Mouse (Mus musculus) neural tube, embryonic 11.5 days (tissue): ENCODE measurements at regions not wholly inside any gene's neighbourhood (a gene's known extent, or its start where the extent isn't known, plus 50 kb on each side); places are given as distances from the start of the nearest gene placed in this dataset.
"Not testable (repeated sequence)": the region's sequence is repeated elsewhere in the genome, so short reads cannot be mapped to it uniquely, and the experiment has no call there.

Source experiments
- ATAC-seq: fragments of 200-750 bp; cut with Nextera tagmentation; 2 replicates; pipeline ENCODE4 v1.8.0; 2017; ENCODE audit warnings: moderate number of reproducible peaks, mild to moderate bottlenecking, moderate TSS enrichment, moderate library complexity; ENCODE audit not compliant: insufficient read depth, low FRiP score, low TSS enrichment
- DNase-seq: peaks from one replicate; pipeline ENCODE4 v3.0.0-alpha.2; 2015; ENCODE audit warnings: low spot score
- H3K27ac ChIP-seq: fragments of 300-500 bp; sonication (generic); 2 replicates; pipeline ENCODE4 v1.5.1; 2014; ENCODE audit warnings: low read depth, mild to moderate bottlenecking, low read length
- H3K27me3 ChIP-seq: fragments of 300-500 bp; sonication (generic); 2 replicates; pipeline ENCODE4 v1.6.1; 2014; ENCODE audit warnings: mild to moderate bottlenecking, low read length, mixed read lengths; ENCODE audit not compliant: control insufficient read depth, insufficient read depth
- H3K36me3 ChIP-seq: fragments of 300-500 bp; sonication (generic); 2 replicates; pipeline ENCODE4 v1.6.1; 2014; ENCODE audit warnings: mild to moderate bottlenecking, low read length, moderate library complexity, mixed read lengths; ENCODE audit not compliant: control insufficient read depth, insufficient read depth
- H3K4me1 ChIP-seq: fragments of 300-500 bp; sonication (generic); 2 replicates; pipeline ENCODE4 v1.6.1; 2014; ENCODE audit warnings: low read length, mixed read lengths; ENCODE audit not compliant: control insufficient read depth, insufficient read depth
- H3K4me2 ChIP-seq: fragments of 300-500 bp; sonication (generic); 2 replicates; pipeline ENCODE4 v1.6.1; 2014; ENCODE audit warnings: low read depth, mild to moderate bottlenecking, moderate library complexity
- H3K4me3 ChIP-seq: fragments of 300-500 bp; sonication (generic); 2 replicates; pipeline ENCODE4 v1.5.1; 2014; ENCODE audit warnings: low read depth, low read length
- H3K9ac ChIP-seq: fragments of 300-500 bp; sonication (generic); 2 replicates; pipeline ENCODE4 v1.6.1; 2014; ENCODE audit warnings: mild to moderate bottlenecking, low read length
- H3K9me3 ChIP-seq: fragments of 300-500 bp; sonication (generic); 2 replicates; pipeline ENCODE4 v1.6.1; 2016; ENCODE audit warnings: low read length; ENCODE audit not compliant: control insufficient read depth
- WGBS: fragments of 180-500 bp; shearing (Covaris S2); extraction: QIAGEN DNeasy Blood & Tissue Kit; methylation state at CpG from one replicate; pipeline ENCODE4 v1.1.7; 2014; 5-methylcytosine and 5-hydroxymethylcytosine counted together

DNA sequence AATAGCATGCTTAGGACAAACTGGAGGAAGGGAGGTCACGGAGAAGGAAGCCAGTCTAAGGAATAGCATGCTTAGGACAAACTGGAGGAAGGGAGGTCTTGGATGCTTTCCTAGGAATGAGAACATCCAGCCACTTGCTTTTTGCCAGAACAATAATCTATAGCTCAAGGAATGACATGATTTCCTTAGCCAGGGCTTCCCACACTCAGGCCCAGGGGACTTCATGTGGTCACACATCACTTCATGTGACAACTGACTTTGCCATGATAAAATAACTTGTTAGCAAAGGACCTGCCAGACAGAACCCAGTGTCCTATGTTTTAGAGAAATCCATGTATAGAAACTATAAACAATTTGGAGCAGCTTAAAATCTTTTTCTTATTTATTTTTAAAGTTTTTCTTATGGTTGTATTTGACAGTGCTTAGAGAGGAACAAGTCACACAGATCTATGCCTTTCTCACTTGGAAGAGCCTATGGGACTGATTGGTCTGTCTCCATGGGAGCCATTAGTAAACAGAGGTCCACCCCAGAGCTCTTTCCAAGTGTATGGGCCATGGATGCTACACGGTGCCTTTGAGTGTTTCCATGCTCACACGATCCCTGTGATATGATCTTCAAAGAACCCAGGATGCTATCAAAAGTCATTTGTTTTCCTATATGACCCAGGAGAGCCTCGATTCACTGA is 153.3 kb upstream of the Unc93a2 start:
- H3K36me3 ChIP-seq: no peaks in the 10 kb centered on the region
- ATAC-seq (no peak), DNase-seq (no peak)
- H3K4me1 ChIP-seq: no peaks in the 10 kb centered on the region
- H3K4me3 ChIP-seq: no peak overlapping the region
- no peak overlapping the region for H3K9ac ChIP-seq
- no peak overlapping the region for H3K27ac ChIP-seq
- no peaks in the 10 kb centered on the region for H3K9me3 ChIP-seq
- H3K27me3 ChIP-seq: no peaks in the 10 kb centered on the region
- 78% methylated on average over 4 of the region's 4 CpGs for WGBS
- H3K4me2 ChIP-seq: no peak overlapping the region

DNA sequence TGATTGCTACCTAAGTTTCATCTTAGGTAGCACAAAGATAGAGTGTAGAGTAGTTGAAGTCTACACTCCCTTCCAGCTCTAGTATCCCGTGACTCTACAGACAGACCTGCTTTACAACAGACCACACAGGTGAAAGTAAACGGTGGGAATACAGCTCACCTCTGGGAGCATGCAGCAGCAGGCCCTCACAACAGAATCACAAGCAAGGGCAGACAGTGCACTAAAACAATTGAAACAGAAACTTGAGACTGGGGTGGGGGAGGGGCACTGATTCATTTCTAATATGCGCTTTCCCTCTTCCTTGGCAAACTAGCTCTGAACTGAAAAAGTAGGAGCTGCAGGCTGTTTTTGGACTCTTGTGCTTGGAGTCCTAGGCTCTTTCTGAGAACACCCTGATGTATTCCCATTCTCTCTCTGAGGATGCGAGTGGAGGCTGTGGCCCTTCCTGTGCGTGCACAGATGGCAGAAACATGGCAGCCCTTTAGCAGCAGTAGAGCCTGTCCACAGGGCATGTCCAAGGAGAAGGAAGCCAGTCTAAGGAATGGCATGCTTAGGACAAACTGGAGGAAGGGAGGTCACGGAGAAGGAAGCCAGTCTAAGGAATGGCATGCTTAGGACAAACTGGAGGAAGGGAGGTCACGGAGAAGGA is 152.5 kb upstream of the Unc93a2 start:
- WGBS: 73% methylated on average over 7 of the region's 7 CpGs
- no peak for DNase-seq

DNA sequence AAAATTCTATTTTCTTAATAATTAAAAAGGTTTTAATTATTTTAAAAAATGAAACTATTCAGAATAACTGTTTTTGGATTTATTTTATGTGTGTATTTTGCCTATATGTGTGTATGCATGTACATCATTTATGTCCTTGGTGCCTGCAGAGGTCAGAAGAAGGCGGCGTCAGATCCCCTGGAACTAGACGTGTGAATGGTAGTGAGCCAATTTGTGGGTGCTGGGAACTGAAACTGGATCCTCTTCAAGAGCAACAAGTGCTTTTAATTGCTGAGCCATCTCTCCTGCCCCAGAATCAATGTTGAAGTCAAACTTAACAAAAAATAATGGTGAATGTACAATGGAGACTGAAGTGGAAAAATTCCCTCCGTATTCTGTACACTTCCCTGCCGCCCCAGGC is 151.9 kb upstream of the Unc93a2 start:
- Histone ChIP-seq H3K4me2 (no peak overlapping the region), H3K4me3 (no peak overlapping the region), H3K27ac (no peak overlapping the region), H3K9me3 (no peaks in the 10 kb centered on the region), H3K27me3 (no peaks in the 10 kb centered on the region), H3K36me3 (no peaks in the 10 kb centered on the region), H3K9ac (no peak overlapping the region), H3K4me1 (no peaks in the 10 kb centered on the region)
- DNase-seq (no peak), ATAC-seq (no peak)
- 87% methylated on average over 5 of the region's 5 CpGs for WGBS

More for the DNA sequence above, 152.5 kb upstream of the Unc93a2 start:
- H3K27me3 ChIP-seq: no peaks in the 10 kb centered on the region
- no peak overlapping the region for H3K4me2 ChIP-seq
- no peaks in the 10 kb centered on the region for H3K36me3 ChIP-seq
- H3K4me3 ChIP-seq: no peak overlapping the region
- H3K9ac ChIP-seq: no peak overlapping the region
- no peak for ATAC-seq
- no peaks in the 10 kb centered on the region for H3K4me1 ChIP-seq
- no peak overlapping the region for H3K27ac ChIP-seq
- no peaks in the 10 kb centered on the region for H3K9me3 ChIP-seq

DNA sequence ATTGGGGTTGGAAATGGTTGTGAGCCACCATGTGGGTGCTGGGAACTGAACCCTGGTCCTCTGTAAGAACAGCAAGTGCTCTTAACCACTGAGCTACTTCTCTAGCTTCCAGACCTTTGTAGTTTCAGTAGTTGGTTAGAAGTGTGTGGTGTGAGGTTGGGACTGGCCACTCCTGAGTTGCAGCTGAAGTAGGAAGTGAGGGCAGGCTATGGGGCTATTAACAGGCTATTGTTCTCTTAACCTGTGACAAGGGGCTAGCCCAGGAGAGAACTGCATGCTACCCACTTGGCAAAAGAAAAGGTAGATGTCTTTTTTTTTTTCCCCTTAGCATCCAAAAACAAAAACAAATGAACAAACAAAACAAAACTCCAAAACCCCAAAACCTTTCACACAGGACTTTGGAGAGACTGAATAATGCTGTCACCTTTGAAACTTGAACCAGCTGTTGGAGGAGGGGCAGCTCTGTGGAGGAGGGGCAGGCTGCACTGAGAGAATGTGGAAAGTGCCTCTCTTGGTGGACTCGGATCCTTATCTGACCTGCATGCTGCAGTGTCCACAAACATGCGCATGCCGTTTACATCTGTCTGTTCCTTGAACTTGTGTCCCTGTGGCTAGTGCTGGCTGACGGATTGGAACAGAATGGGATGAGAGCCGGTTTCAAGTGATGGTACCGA is 149.3 kb upstream of the Unc93a2 start:
- H3K27ac ChIP-seq: no peak overlapping the region
- DNase-seq (no peak), ATAC-seq (no peak)
- no peaks in the 10 kb centered on the region for H3K9me3 ChIP-seq
- H3K4me3 ChIP-seq: no peak overlapping the region
- no peak overlapping the region for H3K4me2 ChIP-seq
- H3K36me3 ChIP-seq: no peaks in the 10 kb centered on the region
- no peaks in the 10 kb centered on the region for H3K4me1 ChIP-seq
- 89% methylated on average over 6 of the region's 6 CpGs for WGBS
- no peak overlapping the region for H3K9ac ChIP-seq
- H3K27me3 ChIP-seq: no peaks in the 10 kb centered on the region

DNA sequence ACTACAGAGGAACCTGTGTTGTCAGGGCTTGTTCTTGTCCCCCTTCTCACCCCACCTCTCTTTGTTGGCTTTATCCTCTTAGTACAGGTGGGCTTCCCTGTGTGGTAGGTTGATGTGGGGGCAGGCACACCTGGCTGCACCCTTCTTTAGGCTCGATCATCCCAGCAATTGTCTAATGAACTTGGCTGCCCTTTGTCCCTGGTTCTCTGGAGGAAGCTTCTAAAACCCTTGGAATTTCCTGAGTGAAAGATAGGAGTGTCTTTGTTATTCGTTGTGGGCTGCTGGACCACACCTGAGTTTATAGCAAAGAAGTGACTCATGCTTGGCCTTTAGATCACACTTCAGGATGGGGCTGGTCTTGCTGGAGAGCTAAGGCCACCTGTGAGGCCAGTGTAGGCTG is 148.3 kb upstream of the Unc93a2 start:
- WGBS: 86% methylated on average over 2 of the region's 2 CpGs
- Histone ChIP-seq H3K4me3 (no peak overlapping the region), H3K27me3 (no peaks in the 10 kb centered on the region), H3K27ac (no peak overlapping the region), H3K9me3 (no peaks in the 10 kb centered on the region), H3K36me3 (no peaks in the 10 kb centered on the region), H3K9ac (no peak overlapping the region), H3K4me2 (no peak overlapping the region), H3K4me1 (no peaks in the 10 kb centered on the region)
- ATAC-seq (no peak), DNase-seq (no peak)

DNA sequence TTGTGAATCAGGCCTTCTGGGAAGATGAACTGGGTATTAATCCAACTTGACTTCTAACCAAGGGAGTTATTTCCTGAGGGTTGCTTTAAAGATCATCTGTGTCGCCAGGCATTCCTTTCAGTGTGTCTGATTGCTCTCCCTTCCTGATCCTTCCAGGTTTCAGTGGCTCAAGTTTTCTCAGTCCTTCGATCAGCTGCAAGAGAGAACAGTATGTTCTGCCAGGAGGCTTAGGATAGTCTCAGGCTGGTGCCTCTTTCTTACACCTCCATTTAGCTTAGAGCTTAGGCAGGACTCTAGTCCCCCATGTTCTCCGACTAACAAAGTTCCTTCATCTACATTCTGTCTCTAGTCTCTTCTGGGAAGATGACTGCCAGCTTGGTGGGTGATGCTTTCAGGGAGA is 147.4 kb upstream of the Unc93a2 start:
- DNase-seq (no peak), ATAC-seq (no peak)
- 80% methylated on average over 3 of the region's 3 CpGs for WGBS
- Histone ChIP-seq H3K4me1 (no peaks in the 10 kb centered on the region), H3K4me2 (no peak overlapping the region), H3K27me3 (no peaks in the 10 kb centered on the region), H3K4me3 (no peak overlapping the region), H3K9ac (no peak overlapping the region), H3K9me3 (no peaks in the 10 kb centered on the region), H3K36me3 (no peaks in the 10 kb centered on the region), H3K27ac (no peak overlapping the region)

DNA sequence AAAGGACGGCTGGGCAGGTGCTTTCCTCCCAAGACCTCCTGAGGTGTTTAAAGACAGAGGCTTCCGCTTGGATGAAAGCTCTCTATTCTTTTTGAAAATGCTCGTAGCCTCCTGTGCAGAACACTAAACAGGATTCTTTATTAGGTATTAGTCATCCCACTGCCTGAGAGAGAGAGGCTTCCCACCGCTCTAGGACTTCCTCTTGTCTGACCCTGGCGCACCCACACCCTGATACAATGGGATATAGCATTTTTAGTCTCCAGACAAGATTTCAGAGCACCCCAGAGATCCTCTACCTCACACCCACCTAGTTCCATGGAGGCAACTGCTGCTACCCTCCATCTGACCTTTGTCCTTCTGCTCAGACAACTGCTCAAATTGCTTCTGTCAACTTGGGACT is 144.0 kb upstream of the Unc93a2 start:
- DNase-seq: no peak

DNA sequence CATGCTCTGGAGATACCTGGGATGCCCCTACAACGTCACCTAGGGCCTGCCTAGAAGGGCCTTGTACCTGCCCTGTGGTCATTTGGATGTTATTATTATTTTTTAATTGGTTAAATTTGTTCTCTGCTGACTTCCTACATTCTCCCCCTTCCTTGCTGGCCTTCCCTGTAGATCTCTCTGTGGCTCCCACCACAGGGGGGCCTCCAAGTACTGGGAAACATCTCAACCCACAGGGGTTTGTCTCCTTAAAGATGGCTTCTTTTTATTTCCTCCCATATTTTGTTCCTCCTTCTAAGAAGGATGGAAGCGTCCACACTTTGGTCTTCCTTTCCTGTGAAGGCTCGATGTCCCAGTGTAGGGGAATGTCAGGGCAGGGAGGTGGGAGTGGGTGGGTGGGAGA is 142.4 kb upstream of the Unc93a2 start:
- 73% methylated on average over 3 of the region's 3 CpGs for WGBS
- no peak for DNase-seq
- no peak overlapping the region for H3K4me3 ChIP-seq
- no peak overlapping the region for H3K9ac ChIP-seq
- no peak overlapping the region for H3K27ac ChIP-seq
- no peaks in the 10 kb centered on the region for H3K9me3 ChIP-seq
- no peaks in the 10 kb centered on the region for H3K36me3 ChIP-seq
- H3K4me1 ChIP-seq: no peaks in the 10 kb centered on the region
- H3K27me3 ChIP-seq: no peaks in the 10 kb centered on the region
- no peak for ATAC-seq
- H3K4me2 ChIP-seq: no peak overlapping the region

More for the DNA sequence above, 144.0 kb upstream of the Unc93a2 start:
- WGBS: 40% methylated on average over 5 of the region's 5 CpGs
- H3K27me3 ChIP-seq: no peaks in the 10 kb centered on the region
- H3K27ac ChIP-seq: no peak overlapping the region
- no peak overlapping the region for H3K4me3 ChIP-seq
- H3K4me1 ChIP-seq: no peaks in the 10 kb centered on the region
- H3K36me3 ChIP-seq: no peaks in the 10 kb centered on the region
- no peak overlapping the region for H3K4me2 ChIP-seq
- no peak for ATAC-seq
- no peak overlapping the region for H3K9ac ChIP-seq
- no peaks in the 10 kb centered on the region for H3K9me3 ChIP-seq

DNA sequence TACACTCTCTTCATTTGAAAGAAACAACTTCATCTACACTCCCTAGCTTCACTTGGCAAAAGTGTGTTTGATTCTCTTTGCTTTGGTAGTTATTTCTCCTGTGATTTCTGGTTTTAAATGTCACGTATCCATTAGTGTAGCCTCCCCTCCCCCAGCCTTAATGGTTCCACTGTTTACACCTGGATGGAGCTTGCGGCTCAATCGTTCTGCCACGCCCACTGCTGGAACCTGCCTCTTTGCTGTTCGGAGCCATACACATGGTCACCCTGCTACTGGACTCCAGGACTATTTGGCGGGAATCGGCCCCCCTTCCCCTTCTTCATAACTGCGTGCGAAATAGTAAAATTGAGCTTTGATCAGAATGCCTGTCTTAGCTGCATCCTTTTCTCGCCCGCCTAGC is 139.2 kb upstream of the Unc93a2 start:
- not testable (repeated sequence) for H3K4me3 ChIP-seq, H3K9ac ChIP-seq, H3K27me3 ChIP-seq, H3K36me3 ChIP-seq, H3K27ac ChIP-seq, DNase-seq, ATAC-seq, H3K4me2 ChIP-seq, H3K9me3 ChIP-seq, H3K4me1 ChIP-seq
- WGBS: 94% methylated on average over 11 of the region's 11 CpGs
